Mouse (Mus musculus): ENCODE measurements around the gene Celf2. TPM values are rescaled to one million over a fixed set of nuclear protein-coding genes. Genes with fewer than 3 reads are reported as not detected.

Gene Celf2
- total RNA-seq, 2 experiments from 2014 or later: 20.0 to 40.5 TPM

- ATAC-seq (replicated peaks; ENCODE audit: low FRiP score, poor library complexity, severe bottlenecking): no peak
Observed at GRCm38 (mm10) chr2:6945638-6946415, 563.5 kb downstream of the Celf2 start.

DNA sequence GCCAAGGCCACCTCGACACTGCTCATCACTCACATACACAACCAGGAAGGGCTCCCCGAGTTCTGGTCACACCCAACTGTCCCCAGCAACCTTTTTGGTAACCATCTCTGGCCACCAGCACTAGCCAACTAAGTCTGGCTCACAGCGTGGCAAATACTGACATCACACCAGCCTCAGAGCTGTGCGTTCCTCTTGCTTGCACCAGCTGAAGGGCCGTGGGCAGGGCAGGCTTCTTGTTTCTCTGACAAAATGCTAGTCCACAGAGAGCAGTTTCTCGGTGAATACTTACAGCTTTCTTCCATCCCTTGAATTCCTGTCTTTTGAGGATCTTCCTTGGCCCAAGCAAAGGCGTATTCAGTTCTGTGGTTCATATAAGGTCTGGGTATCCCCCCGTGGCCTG is 565.7 kb downstream of the Celf2 start:
- ATAC-seq (replicated peaks; ENCODE audit: low FRiP score, poor library complexity, severe bottlenecking): no peak

GRCm38 (mm10) chr2:6942635-6943390 is 566.5 kb downstream of the Celf2 start:
- ATAC-seq (replicated peaks; ENCODE audit: low FRiP score, poor library complexity, severe bottlenecking): no peak

DNA sequence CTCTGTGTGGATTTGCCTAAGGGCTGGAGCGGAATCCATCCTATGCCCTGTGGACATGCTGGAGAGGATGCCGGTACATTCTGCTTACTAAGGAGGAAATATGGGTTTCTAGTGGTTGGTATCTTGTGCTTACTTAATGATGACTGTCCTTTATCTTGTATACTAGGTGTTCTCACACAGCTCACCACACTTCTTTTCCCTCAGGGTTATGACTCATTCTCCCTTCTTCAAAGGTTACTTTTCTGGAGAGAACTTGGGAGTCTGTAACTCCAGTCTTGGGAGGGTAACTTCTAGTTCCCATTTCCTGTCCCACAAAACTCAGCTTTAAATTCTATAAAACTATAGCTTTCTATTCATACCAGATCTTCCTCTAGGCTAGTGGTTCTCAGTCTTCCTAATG is 570.2 kb downstream of the Celf2 start:
- no peak for ATAC-seq (replicated peaks; ENCODE audit: low FRiP score, poor library complexity, severe bottlenecking)

DNA sequence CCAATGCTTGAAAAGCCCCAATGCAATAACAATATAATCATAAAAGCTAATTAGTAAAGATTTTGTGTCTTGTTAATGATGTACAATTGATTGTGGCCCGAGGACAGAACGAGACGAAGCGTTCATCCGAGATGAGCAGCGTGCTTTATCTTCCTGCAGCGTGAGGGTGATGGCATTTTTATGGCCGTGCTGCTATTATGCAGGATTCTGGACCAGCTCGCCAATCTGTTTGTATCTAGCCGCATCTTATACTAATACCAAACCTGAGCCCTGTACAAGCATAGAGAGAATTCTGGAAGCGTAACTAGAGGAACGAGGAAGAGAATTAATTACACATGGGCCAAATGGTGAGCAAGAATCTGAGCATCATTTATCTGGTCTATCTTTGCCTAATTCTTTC is 576.2 kb downstream of the Celf2 start:
- no peak for ATAC-seq (replicated peaks; ENCODE audit: low FRiP score, poor library complexity, severe bottlenecking)

GRCm38 (mm10) chr2:6927693-6928360 is 581.5 kb downstream of the Celf2 start:
- no peak for ATAC-seq (replicated peaks; ENCODE audit: low FRiP score, poor library complexity, severe bottlenecking)

- ATAC-seq (replicated peaks; ENCODE audit: low FRiP score, poor library complexity, severe bottlenecking): no peak
Observed at GRCm38 (mm10) chr2:6925505-6925904, 583.9 kb downstream of the Celf2 start.

GRCm38 (mm10) chr2:6923738-6924474 is 585.5 kb downstream of the Celf2 start:
- ATAC-seq (replicated peaks; ENCODE audit: low FRiP score, poor library complexity, severe bottlenecking): no peak

DNA sequence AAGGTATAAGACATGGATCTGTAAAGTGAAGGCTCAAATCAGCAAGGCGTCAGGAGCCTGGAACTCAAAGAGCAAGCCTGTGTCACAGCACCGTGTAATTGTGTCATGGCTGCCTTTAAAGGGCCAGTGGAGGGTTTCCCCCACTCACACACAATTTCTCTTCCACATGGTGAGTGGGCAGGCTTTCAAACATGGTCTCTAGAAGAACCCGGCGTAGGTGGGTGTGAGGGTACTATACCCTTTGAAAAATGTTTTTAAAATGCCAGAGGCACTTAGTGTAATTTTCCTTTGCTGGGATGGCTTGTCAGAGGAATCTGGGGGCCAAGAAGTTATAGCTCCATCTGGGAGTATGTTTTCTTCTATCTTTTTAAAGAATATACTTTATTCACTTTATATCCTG is 594.0 kb downstream of the Celf2 start:
- no peak for ATAC-seq (replicated peaks; ENCODE audit: low FRiP score, poor library complexity, severe bottlenecking)

- ATAC-seq (replicated peaks; ENCODE audit: low FRiP score, poor library complexity, severe bottlenecking): no peak
Observed at GRCm38 (mm10) chr2:6913315-6913714, 596.0 kb downstream of the Celf2 start.

GRCm38 (mm10) chr2:6911932-6912331 is 597.4 kb downstream of the Celf2 start:
- no peak for ATAC-seq (replicated peaks; ENCODE audit: low FRiP score, poor library complexity, severe bottlenecking)

DNA sequence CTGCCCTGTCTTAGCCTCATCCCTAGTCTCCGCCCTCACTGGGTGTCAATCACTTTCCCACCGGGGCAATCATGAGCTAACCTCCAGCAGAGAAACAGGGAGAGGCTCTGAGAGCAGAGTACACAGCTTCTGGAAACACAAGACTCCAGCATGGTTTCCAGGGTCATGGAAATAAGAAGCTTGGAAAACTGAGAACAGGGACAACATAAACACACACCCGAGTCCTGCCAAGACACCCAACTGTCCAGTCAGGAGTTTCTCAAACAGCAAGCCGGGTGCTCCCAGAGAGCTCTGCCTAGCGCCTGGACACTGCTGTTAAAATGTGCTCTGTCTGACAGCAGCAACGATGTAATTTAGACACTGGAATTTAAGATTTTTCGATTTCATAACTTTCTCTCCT is 599.4 kb downstream of the Celf2 start:
- ATAC-seq (replicated peaks; ENCODE audit: low FRiP score, poor library complexity, severe bottlenecking): no peak

DNA sequence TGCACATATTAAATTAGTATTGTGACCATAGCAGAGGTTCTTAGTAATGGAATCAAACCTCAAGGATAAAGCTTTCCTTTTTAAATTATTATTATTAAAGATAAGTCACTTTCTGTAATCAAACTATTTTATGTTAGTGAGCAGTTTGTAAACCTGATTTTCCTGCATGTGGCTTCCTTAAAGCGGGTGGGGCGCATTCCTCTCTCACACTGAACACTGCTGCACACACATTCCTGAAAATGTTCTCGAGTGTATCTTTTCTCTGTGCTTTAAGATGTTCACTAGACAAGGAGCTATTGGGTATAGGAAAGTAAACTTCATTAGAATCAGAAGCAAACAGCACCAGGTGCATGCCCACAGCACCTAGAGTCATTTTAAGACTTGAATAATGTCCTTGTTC is 605.0 kb downstream of the Celf2 start:
- ATAC-seq (replicated peaks; ENCODE audit: low FRiP score, poor library complexity, severe bottlenecking): no peak

DNA sequence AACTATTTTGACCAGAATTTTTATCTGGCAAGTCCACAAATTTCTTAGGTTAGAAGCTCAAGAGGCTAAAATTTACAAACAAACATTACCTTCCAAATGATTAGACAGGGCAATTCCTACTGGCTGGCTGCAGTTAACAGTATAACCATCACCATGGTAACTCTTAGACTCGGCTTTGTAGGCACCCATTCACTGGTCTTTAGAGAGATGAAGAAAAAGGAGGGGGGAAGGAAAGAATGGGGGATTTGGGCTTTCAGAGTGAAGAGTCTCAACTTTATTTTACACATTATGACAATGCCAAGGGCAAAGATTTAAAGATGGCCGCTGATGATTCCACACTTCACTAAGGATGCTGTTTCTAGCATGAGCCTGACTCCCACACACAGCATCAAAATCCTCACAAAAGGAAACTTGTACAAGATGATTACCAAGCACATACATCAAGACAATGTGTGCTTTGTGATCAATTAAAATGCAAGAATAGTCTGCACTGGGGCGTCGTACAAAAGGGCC is 606.1 kb downstream of the Celf2 start:
- no peak for ATAC-seq (replicated peaks; ENCODE audit: low FRiP score, poor library complexity, severe bottlenecking)

DNA sequence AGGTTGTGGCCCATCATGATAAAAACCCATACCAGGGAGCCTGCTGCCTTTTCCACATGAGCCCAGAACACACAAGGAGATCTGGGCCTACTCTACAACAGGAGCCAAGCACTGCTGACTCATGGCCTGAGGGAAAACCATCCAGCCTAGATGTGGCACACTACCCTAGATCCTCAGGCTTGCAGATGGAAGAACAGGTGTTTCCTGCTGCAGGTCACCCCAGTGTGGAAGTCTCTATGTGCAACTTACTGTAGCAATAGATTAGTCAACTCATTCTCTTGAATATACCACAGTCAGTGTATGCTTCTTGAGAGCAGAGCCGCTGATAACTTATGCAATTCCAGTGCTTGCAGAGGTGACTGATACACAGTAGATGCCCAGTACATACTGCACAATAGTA is 612.5 kb downstream of the Celf2 start:
- ATAC-seq (replicated peaks; ENCODE audit: low FRiP score, poor library complexity, severe bottlenecking): no peak

GRCm38 (mm10) chr2:6893597-6893996 is 615.8 kb downstream of the Celf2 start:
- no peak for ATAC-seq (replicated peaks; ENCODE audit: low FRiP score, poor library complexity, severe bottlenecking)

DNA sequence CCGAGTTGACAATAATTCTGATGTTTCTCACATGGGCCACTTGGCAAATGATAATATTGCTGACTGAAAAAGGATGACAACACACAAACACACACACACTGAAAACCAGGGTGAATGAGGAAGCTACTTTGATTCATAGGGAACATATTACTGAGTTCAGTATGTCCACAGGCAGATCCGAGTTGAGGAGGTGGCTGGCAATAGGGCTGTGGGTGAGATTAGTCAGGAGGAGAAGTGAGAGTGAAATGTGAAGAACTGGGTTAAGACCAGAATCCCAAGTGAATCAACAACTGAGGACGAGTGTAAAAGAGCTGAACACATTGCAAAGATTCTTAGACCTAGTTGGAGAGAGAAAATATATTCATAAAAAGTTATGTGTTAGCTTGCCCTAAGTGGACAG is 616.3 kb downstream of the Celf2 start:
- ATAC-seq (replicated peaks; ENCODE audit: low FRiP score, poor library complexity, severe bottlenecking): no peak

- no peak for ATAC-seq (replicated peaks; ENCODE audit: low FRiP score, poor library complexity, severe bottlenecking)
Observed at GRCm38 (mm10) chr2:6884796-6885711, 624.3 kb downstream of the Celf2 start.

All from erythroblast, adult 5-6 weeks (primary cell).